Mouse (Mus musculus): ENCODE data around the gene Usp5. TPM values are rescaled to one million over a fixed set of nuclear protein-coding genes. Genes with fewer than 3 reads are reported as not detected.
"Not testable (repeated sequence)": the region's sequence is repeated elsewhere in the genome, so short reads cannot be mapped to it uniquely, and the experiment has no call there.

The Usp5 gene
- total RNA-seq, 2 experiments from 2014 or later = 194 to 200 TPM

DNA sequence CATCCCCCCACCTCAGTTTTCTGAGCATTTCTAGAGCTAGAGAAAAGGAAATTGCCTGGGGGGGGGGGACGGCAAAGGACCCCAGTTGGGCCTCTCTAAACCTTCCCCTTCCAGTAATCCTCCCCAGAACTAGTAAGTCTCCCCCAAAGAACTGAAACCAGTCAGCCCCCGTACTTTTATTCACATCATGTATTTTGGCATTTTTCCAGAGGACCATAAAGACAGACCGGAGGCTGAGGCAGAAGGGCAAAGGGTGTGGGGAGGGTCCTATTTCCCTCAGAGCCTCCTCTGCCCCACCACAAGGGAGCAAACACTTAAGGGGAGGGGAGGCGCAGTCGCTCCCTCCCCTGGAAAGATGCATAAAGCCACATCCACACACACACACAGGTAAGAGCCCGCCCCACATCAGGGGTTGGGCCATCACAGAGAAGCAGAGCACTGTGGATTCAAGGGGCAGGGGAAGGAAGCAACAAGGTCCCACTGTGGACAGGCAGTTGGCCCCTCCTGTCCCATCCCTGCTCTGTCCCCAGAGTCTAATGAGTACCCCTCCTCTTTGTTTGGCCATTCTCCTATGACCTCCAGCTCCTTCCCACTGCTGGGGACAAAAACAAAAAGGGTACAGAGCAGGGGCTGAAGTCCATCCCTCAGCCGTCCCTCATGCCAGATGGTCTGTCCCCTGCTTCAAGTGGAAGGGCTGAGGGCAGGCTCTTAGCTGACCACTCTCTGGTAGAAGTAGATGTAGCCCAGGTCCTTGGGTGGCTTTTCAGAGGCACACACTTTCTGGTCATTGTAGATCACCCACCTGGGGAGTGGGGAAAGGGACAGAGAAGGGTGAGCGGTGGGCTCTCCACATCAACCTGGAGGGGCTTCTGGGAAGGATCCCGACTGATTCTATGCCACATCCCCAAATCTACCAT is 14.2 kb downstream of the Usp5 start:
- intact Hi-C loops (cut with DNase I) = no loop called here
- peak in 1 of 2 experiments; percentile 24 for DNase-seq (ENCODE audit: extremely low spot score in 1 of 2, low spot score in 2 of 2)

DNA sequence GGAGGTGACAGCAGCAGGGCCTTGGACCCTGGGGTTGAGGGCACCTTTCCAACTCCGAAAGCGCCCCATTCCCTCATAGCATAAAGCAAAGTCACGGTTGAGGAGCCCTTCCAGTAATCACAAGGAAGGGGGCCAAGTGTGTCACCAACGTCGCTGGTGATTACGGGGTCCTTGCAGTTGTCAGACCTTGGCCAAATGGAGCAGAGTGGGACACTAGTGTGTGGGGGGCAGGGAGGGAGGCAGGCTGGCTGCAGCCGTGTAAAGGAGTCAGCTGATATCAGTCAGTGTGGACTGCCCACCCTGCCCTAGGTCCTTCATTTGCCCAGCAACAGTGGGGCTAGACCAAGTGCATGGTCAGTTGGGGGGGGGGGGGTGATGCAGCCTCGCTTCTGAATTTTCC is 14.8 kb downstream of the Usp5 start:
- peak in 1 of 2 experiments; percentile 60 for DNase-seq (ENCODE audit: extremely low spot score in 1 of 2, low spot score in 2 of 2)
- intact Hi-C loops (cut with DNase I) = no loop called here

DNA sequence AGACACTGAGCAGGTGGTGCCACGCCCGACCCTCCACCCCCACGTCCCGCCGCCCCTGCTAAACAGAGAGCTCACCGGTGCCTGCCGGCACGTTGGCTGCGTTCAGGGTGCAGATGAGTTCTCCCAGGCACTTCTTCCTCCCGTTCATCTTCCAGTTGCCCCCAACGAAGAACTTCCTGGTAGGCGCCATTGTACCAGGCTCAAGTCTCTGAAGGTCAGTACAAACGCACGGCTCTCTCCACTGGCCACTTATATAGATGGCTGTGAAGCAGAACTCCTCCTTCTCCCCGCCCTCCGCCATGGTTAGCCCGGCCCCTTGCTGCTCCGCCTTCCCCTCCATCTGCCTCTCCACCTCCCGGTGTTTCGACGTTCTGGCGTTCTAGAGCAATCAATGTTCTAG is 15.4 kb downstream of the Usp5 start, which contains the start of gene Tpi1:
Tpi1 (minus strand) TSS at position 364 of the 400 bp plus-strand sequence.
- intact Hi-C loops (cut with DNase I) = no loop called here
- DNase-seq (ENCODE audit: extremely low spot score in 1 of 2, low spot score in 2 of 2) = peak; percentile 88 to 94

DNA sequence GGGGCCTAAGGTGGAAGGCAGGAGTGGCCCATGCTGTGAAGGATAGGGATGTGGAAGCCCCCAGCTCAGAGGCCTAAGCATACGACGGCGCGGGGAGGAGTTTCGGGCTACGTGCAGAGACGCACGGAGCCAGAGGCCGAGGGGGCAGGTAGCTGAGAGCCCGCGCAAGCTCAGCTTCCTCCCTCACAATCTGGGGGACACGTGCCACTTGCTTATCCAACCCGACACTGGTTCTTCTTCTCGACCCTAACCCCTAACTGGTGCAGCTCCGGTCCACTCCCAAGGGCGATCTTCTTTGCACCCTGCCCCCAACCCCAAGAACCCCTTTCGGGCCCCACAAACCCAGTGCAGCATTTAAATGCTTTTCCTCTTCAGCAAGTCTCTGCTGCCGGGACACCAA is 15.8 kb downstream of the Usp5 start:
- DNase-seq (ENCODE audit: extremely low spot score in 1 of 2, low spot score in 2 of 2) = peak; percentile 71 to 85
- intact Hi-C loops (cut with DNase I) = no loop called here

DNA sequence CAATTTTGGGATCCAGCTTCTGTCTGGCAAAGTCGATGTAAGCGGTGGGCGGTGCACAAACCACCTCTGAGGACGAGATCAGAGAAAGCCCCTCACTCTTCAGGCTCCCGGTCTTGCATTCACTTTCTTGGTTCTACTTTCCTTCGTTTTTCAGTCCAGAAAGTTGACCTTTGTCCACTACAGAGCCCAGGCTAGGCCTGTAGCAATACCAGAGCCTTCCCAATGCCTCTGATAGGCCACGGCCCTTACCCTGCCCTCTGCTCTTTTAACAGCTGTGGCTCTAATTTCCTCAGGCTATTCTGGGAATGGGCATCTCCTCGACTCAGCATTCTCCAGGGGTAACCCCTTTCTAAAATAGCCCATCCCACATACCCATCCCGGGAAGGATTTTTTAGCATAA is 16.4 kb downstream of the Usp5 start:
- intact Hi-C loops (cut with DNase I) = no loop called here
- peak in 1 of 2 experiments; percentile 25 for DNase-seq (ENCODE audit: extremely low spot score in 1 of 2, low spot score in 2 of 2)

DNA sequence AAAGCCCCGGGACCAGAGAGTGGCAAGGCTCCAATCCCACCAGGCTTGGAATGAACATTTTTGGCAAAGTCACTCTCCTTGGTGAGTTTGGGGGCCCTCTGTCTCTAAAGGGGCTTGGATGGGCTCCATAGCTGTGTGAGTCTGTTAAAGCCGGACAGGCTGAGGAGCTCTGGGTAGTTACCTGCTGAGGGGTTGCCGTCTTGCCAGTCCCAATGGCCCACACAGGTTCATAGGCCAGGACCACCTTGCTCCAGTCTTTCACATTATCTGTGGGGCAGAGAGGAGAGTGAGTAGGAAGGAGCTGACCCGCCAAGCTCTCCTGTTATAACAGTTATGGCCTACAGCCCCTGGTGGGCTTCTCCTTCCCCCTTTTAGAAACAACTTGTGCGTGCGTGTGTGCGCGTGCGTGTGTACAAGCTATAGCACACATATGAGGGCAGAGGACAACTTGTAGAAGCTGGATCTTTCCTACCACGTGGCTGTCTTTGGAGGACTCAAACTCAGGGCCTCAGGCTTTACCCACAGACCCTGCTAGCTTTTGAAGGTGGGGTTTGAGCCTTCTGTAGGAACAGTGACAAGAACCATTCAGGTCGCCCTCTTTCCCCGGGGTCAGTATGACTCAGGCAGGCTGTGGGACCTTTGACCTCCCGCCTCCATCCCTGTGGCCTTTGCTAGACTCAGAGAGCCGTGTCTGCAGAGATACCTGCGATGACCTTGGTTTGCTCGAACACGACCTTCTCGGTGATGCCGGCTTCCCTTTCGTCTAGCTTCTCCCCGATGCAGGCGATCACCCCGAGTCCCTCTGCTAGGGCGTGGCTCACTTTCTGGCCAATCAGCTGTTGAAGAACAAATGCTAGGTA is 17.4 kb downstream of the Usp5 start:
- intact Hi-C loops (cut with DNase I) = no loop called here

DNA sequence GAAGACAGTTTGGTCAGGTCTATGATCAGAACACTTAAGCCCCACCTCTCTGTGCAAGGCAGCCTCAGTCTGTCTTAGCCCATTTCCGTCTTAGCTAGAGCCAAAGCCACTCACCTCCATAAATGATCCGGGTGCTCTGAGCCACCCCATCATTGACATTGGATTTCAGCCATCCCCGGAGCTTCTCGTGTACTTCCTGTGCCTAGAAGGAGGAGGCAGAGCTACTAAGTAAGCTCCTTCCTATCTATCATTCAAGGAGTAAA is 17.9 kb downstream of the Usp5 start:
- no peak for DNase-seq (ENCODE audit: extremely low spot score in 1 of 2, low spot score in 2 of 2)
- intact Hi-C loops (cut with DNase I) = no loop called here

More for the DNA sequence above, 17.4 kb downstream of the Usp5 start:
- peak in 1 of 2 experiments; percentile 43 for DNase-seq (ENCODE audit: extremely low spot score in 1 of 2, low spot score in 2 of 2)

DNA sequence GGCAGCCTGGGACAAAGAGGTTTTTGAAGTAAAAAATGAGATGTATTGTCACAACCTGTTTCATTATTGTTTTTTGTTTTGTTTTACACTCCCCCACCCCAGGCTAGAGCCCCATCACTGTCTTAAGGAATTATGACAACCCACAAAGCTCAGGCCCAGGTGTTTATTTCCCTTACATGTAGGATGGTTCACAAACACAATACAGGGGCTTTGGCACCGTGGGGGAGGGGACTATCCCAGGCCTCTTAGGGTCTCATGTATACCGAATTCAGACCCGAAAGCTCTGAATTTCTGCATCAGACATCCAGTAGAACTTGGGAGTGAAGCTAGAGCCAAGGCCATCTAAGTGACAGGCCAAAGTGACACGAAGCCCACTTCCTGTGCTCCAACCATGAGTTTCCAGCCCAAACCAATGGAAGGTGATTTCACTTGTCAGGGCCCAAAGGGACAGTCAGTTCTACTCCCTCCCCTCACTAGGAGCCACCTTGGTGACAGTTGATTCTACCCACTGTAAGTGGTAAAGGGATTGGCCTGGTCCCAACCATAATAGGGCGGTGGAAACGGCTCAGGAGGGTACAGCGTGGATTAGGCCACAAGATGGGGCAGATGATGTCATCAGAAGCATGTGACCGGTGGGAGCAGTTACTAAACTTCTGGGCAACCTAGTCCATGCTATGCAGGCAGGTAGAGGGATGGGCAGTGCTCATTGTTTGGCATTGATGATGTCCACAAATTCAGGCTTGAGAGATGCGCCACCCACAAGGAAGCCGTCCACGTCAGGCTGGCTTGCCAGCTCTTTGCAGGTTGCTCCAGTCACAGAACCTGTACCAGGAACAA is 18.5 kb downstream of the Usp5 start:
- DNase-seq (ENCODE audit: extremely low spot score in 1 of 2, low spot score in 2 of 2); intact Hi-C loops (cut with DNase I): not testable (repeated sequence)

DNA sequence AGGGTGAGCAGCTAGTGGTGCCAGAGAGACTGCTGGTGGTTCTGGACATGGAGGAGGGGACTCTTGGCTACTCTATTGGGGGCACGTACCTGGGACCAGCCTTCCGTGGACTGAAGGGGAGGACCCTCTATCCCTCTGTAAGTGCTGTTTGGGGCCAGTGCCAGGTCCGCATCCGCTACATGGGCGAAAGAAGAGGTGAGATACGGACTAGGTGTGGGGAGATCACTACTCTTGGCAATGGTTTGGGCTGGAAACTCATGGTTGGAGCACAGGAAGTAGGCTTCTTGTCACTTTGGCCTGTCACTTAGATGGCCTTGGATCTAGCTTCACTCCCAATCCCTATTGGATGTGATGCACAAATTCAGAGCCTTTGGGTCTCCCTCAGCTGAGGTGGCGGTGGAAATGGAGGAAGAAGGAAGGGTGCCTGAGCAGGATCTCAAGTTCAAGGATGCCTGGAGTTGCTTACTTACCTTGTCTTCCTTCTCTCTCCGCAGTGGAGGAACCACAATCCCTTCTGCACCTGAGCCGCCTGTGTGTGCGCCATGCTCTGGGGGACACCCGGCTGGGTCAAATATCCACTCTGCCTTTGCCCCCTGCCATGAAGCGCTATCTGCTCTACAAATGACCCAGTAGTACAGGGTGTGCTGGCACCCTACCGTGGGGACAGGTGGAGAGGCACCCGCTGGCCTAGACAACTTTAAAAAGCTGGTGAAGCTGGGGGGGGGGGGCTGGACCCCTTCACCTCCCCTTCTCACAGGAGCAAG is 19.3 kb downstream of the Usp5 start:
- peak in 1 of 2 experiments; percentile 53 for DNase-seq (ENCODE audit: extremely low spot score in 1 of 2, low spot score in 2 of 2)
- intact Hi-C loops (cut with DNase I) = loop anchor here (5.0 kb wide), 1 partner anchor 53 kb away; the partner anchor contains the start of genes Atn1 and Gm45234

DNA sequence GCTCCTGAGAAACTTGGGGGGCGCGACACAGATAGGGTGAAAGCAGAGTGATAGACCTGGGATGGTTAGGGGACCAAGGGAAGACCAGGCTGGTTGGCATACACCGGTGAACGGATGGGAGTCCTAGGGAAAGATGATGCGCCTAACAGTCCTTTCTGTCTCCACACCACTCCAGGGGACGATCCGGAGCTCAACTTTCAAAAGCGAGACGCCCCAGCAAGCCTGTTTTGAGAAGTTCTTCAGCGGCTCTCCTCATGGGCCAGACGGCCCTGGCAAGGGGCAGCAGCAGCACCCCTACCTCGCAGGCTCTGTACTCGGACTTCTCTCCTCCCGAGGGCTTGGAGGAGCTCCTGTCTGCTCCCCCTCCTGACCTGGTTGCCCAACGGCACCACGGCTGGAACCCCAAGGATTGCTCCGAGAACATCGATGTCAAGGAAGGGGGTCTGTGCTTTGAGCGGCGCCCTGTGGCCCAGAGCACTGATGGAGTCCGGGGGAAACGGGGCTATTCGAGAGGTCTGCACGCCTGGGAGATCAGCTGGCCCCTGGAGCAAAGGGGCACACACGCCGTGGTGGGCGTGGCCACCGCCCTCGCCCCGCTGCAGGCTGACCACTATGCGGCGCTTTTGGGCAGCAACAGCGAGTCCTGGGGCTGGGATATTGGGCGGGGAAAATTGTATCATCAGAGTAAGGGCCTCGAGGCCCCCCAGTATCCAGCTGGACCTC is 20.1 kb downstream of the Usp5 start:
- peak in 1 of 2 experiments; percentile 89 for DNase-seq (ENCODE audit: extremely low spot score in 1 of 2, low spot score in 2 of 2)
- intact Hi-C loops (cut with DNase I) = loop anchor here (5.0 kb wide), 1 partner anchor 52 kb away; the partner anchor contains the start of genes Atn1 and Gm45234

DNA sequence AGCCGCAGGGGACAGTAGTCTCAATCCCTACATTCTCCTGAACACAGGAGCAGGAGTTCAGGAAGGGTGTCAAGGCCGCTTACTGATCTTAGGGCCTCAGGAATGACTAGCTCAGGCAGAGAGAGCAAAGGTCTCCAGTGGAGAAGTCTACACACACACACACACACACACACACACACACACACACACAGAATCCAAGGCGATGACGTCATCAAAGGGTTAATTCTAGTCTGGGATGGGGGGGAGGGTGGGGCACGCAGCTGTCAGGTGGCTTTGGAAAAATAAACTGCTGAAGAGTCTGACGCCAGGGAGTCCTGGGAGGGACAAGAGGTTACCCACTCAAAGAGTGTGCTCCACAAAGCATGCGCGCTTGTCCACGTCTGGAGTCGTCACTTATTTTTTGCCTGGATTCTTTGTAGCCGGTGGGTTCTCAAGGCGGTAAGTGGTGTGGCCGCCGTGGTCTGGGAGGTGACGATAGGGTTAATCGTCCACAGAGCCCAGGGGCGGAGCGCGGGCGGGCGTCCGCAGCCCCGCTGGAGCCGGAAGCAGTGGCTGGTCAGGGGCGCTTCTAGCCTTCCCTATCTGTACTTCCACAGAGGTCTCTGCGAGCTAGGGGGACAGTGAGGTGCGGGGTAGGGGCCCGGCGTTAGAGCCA is 20.8 kb downstream of the Usp5 start, which contains the start of gene Spsb2:
Spsb2 (plus strand) TSS at position 304 of the 655 bp plus-strand sequence.
- DNase-seq (ENCODE audit: extremely low spot score in 1 of 2, low spot score in 2 of 2) = peak; percentile 62 to 88
- intact Hi-C loops (cut with DNase I) = loop anchor here (5.0 kb wide), 1 partner anchor 51 kb away; the partner anchor contains the start of genes Atn1 and Gm45234

DNA sequence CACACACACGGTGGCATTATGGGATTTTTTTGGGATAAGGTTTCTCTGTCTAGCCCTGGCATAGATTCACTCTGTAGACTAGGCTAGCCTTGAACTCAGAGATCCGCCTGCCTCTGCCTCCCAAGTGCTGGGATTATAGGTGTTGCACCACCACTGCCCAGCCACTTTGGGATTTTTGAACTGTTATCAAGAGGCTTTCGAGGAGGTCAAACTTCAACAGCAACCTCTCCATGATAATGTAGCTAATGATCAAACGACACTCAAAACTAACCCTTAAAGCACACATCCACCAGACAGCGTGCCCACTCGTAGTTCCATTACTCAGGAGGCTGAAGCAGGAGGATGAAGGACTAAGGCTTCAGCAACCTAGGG is 21.3 kb downstream of the Usp5 start:
- DNase-seq (ENCODE audit: extremely low spot score in 1 of 2, low spot score in 2 of 2) = no peak
- intact Hi-C loops (cut with DNase I) = loop anchor here (5.0 kb wide), 1 partner anchor 51 kb away; the partner anchor contains the start of genes Atn1 and Gm45234

DNA sequence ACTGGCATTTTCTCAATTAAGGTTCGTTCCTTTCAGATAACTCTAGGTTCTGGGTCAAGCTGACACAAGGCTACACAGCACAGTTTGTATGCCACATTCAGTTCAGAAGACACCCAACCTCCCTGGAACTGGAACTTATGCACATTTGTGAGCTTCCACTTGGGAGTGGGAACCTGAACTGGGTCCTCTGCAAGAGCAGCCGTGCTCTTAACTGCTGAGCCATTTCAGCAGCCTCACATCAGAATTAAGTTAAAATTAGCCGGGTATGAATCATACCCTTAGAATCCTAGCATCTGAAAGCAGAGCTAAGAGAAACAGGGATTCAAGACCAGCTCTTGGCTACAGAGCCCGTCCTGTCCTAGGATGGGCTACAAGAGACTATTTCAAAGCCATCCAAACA is 21.9 kb downstream of the Usp5 start:
- DNase-seq (ENCODE audit: extremely low spot score in 1 of 2, low spot score in 2 of 2) = no peak

DNA sequence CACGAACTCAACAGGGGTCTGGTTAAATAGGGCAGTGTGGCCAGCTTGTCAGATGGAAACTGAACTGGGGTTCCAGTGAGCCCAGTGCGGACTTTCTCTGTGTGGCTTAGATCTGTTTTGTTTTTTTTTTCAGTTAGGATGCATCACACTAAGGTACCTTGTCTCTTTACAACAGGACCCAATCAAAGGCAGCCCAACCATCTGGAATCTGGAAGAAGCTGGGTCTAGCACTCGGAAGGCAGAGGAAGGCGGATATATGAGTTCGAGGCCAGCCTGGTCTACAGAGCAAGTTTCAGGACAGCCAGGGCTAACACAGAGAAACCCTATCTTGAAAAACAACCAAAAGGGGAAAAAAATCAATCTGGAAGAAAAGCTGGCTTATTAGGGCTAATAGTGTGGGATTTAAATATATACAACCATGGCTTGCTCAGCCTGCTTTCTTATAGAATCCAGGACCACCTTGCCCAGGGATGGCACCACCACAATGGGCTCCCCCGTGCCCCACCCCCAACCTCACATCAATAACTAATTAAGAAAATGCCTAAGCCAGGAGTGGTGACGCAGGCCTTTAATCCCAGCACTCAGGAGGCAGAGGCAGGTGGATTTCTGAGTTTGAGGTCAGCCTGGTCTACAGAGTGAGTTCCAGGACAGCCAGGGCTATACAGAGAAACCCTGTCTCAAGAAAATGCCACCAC is 22.7 kb downstream of the Usp5 start:
- DNase-seq (ENCODE audit: extremely low spot score in 1 of 2, low spot score in 2 of 2) = no peak
- intact Hi-C loops (cut with DNase I) = loop anchor here (5.0 kb wide), 1 partner anchor 49 kb away; the partner anchor contains the start of genes Atn1 and Gm45234

More for the DNA sequence above, 21.9 kb downstream of the Usp5 start:
- intact Hi-C loops (cut with DNase I) = loop anchor here (5.0 kb wide), 1 partner anchor 50 kb away; the partner anchor contains the start of genes Atn1 and Gm45234

DNA sequence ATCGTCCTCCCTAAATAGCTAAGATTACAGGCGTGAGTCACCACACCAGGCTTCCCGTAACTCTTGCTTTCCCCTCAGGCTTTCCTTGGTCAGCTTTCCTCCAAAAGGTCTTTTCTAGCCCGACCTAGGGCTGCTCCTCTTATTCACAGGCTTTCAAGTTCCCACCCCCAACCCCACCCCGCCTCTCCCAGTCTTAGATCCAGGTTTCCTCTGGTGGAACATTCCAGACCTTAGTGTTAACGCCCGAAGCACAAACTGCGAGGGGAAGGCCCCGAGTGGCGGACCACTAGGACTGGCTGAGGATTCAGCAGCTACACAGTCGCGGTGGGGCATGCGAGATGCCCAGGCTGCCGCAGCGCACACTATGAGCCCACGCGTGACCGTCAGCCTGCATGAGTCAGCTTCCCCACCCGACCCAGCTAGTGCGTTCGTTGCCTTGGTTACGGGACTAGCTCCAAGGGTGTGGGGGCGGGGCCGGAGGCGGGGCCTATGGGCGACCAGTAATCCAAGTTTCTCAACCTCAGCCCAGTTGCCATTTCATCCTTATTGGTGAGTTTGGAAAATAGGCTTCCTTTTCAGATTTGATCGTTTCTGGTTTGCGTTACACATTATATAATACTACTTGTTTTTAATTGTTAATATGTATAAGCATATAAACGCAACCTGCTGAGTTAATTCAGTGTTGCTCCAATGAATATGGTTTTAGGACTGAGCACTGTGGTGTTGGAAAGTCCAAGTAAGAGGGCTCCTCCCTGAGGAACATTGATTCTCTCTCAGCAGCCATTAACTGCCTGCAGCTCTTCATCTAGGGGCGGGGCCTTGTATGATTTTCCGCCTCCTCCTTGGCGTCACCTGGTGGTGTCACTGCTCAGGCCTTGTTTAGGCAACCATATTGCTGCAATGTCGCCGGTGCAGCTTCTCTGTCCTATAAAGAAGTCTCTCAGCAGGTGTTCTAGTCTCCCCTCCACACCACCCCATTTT is 23.7 kb downstream of the Usp5 start:
- intact Hi-C loops (cut with DNase I) = loop anchor here (5.0 kb wide), 1 partner anchor 48 kb away; the partner anchor contains the start of genes Atn1 and Gm45234

More for the DNA sequence above, 23.7 kb downstream of the Usp5 start:
- DNase-seq (ENCODE audit: extremely low spot score in 1 of 2, low spot score in 2 of 2) = peak; percentile 92 to 98

Data from left cerebral cortex, postnatal 10 days (tissue).